Mouse (Mus musculus): ENCODE measurements around the gene Auts2. TPM values are rescaled to one million over a fixed set of nuclear protein-coding genes. Genes with fewer than 3 reads are reported as not detected.

Auts2 gene
- polyA plus RNA-seq, 1 experiment from 2014 or later = 36.0 TPM

- Histone ChIP-seq H3K4me1 (ENCODE audit: control insufficient read depth, insufficient read depth, low read length) (peaks cover 4% of the 10 kb centered on the region), H3K4me2 (no peak overlapping the region), H3K27ac (ENCODE audit: low read depth, low read length) (no peak overlapping the region), H3K27me3 (ENCODE audit: control insufficient read depth, insufficient read depth, low read length) (no peaks in the 10 kb centered on the region), H3K36me3 (ENCODE audit: control insufficient read depth, insufficient read depth, low read length) (no peaks in the 10 kb centered on the region), H3K9me3 (ENCODE audit: control insufficient read depth, low read length) (no peaks in the 10 kb centered on the region), H3K9ac (ENCODE audit: low read length) (no peak overlapping the region), H3K4me3 (ENCODE audit: low read depth, low read length) (no peak overlapping the region)
- peak; percentile 70; the same call in 1 of the 2 replicates for ATAC-seq (ENCODE audit: low FRiP score)
- WGBS = 75% methylated on average over 10 of the region's 10 CpGs
- peak; percentile 77 for DNase-seq (ENCODE audit: low spot score, missing footprints)
These were observed 453.5 kb downstream of the Auts2 start for GRCm38 (mm10) chr5:132089496-132090250.

DNA sequence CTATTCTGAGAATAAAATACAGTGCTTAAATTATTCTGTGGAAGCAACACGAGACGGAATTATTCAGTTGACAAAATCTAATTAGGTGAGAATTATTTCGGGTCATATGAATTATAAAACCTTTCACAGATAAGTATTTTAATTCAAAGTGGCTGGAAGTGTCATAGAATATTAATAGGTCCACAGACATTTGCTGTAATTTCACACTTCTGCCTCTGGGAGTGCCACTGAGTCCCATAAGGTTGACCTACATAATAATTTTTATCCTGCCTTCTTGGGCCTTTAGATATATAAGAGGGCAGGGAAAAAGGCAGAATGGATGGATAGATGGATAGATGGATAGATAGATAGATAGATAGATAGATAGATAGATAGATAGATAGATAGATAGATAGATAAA lies 454.6 kb downstream of the Auts2 start:
- ATAC-seq (ENCODE audit: low FRiP score) (no peak), DNase-seq (ENCODE audit: low spot score, missing footprints) (peak; percentile 51)
- no peaks in the 10 kb centered on the region for H3K36me3 ChIP-seq (ENCODE audit: control insufficient read depth, insufficient read depth, low read length)
- 84% methylated on average over 3 of the region's 3 CpGs for WGBS
- H3K9me3 ChIP-seq (ENCODE audit: control insufficient read depth, low read length) = no peaks in the 10 kb centered on the region
- no peak overlapping the region for H3K4me2 ChIP-seq
- H3K4me3 ChIP-seq (ENCODE audit: low read depth, low read length) = no peak overlapping the region
- H3K27me3 ChIP-seq (ENCODE audit: control insufficient read depth, insufficient read depth, low read length) = no peaks in the 10 kb centered on the region
- H3K27ac ChIP-seq (ENCODE audit: low read depth, low read length) = no peak overlapping the region
- no peak overlapping the region for H3K9ac ChIP-seq (ENCODE audit: low read length)
- H3K4me1 ChIP-seq (ENCODE audit: control insufficient read depth, insufficient read depth, low read length) = peaks cover 4% of the 10 kb centered on the region

DNA sequence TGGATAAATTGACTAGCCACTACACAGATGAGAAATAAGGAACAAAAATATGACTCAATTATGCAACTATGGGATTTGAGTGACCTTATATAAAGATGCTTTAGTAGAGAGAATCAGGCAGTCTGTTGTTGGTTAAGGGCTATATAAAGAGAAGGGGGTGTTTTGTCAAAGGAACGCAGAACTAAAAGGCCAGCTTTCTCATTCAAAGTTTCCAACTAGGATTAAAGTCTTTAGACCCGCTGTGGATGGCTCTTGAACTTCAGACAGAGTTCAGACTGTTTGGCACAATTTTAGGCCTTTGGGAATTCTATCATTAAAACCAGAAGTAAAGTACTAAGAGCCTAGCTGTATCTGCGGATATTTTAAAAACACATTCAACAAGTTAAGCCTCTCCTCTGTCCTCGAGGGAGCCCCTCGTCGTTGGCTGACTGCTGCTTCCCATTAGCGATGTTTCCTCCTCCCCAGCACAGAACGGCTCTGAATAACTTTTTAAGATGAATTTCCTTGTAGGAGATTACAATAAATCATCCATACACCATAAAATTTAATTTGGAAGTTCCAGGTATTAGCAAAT lies 459.3 kb downstream of the Auts2 start:
- DNase-seq (ENCODE audit: low spot score, missing footprints) (peak; percentile 87), ATAC-seq (ENCODE audit: low FRiP score) (no peak)
- H3K27me3 ChIP-seq (ENCODE audit: control insufficient read depth, insufficient read depth, low read length) = no peaks in the 10 kb centered on the region
- H3K9ac ChIP-seq (ENCODE audit: low read length) = no peak overlapping the region
- WGBS = 47% methylated on average over 8 of the region's 8 CpGs
- H3K4me3 ChIP-seq (ENCODE audit: low read depth, low read length) = no peak overlapping the region
- no peak overlapping the region for H3K4me2 ChIP-seq
- H3K4me1 ChIP-seq (ENCODE audit: control insufficient read depth, insufficient read depth, low read length) = no peaks in the 10 kb centered on the region
- H3K36me3 ChIP-seq (ENCODE audit: control insufficient read depth, insufficient read depth, low read length) = no peaks in the 10 kb centered on the region
- H3K9me3 ChIP-seq (ENCODE audit: control insufficient read depth, low read length) = no peaks in the 10 kb centered on the region
- H3K27ac ChIP-seq (ENCODE audit: low read depth, low read length) = no peak overlapping the region

DNA sequence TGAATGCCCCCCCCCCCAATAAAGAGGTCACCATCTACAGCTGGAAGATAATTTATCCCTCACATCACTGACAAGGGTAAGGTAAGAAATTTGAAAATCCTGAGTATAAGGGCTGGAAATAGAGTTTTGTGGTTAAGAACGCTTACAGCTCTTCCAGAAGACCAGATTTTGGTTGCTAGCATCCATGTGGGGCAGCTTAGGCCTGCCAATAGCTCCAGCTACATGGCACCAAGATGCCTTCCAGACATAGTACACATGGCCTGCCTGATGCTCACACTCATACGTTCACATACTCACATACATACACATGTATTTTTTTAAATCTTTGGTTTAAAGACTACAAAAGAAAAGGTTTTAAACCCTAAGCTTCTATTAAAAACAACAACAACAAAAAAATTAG lies 467.2 kb downstream of the Auts2 start:
- ATAC-seq (ENCODE audit: low FRiP score) (no peak), DNase-seq (ENCODE audit: low spot score, missing footprints) (peak; percentile 39)
- Histone ChIP-seq H3K9ac (ENCODE audit: low read length) (no peak overlapping the region), H3K4me1 (ENCODE audit: control insufficient read depth, insufficient read depth, low read length) (peaks cover 37% of the 10 kb centered on the region), H3K36me3 (ENCODE audit: control insufficient read depth, insufficient read depth, low read length) (no peaks in the 10 kb centered on the region), H3K27me3 (ENCODE audit: control insufficient read depth, insufficient read depth, low read length) (peaks cover 3% of the 10 kb centered on the region; the same call in 1 of the 2 replicates), H3K4me2 (no peak overlapping the region), H3K4me3 (ENCODE audit: low read depth, low read length) (no peak overlapping the region), H3K27ac (ENCODE audit: low read depth, low read length) (no peak overlapping the region), H3K9me3 (ENCODE audit: control insufficient read depth, low read length) (no peaks in the 10 kb centered on the region)
- 85% methylated on average over 2 of the region's 2 CpGs for WGBS

GRCm38 (mm10) chr5:132074724-132075374 lies 468.3 kb downstream of the Auts2 start:
- ATAC-seq (ENCODE audit: low FRiP score) (peak; percentile 85), DNase-seq (ENCODE audit: low spot score, missing footprints) (peak; percentile 94)
- H3K27me3 ChIP-seq (ENCODE audit: control insufficient read depth, insufficient read depth, low read length) = peaks cover 3% of the 10 kb centered on the region; the same call in 1 of the 2 replicates
- 28% methylated on average over 19 of the region's 19 CpGs for WGBS
- H3K4me1 ChIP-seq (ENCODE audit: control insufficient read depth, insufficient read depth, low read length) = peaks cover 37% of the 10 kb centered on the region
- H3K4me3 ChIP-seq (ENCODE audit: low read depth, low read length) = no peak overlapping the region
- H3K4me2 ChIP-seq = peak overlapping the region; percentile 26
- no peaks in the 10 kb centered on the region for H3K36me3 ChIP-seq (ENCODE audit: control insufficient read depth, insufficient read depth, low read length)
- peak overlapping the region; percentile 71 for H3K27ac ChIP-seq (ENCODE audit: low read depth, low read length)
- no peak overlapping the region for H3K9ac ChIP-seq (ENCODE audit: low read length)
- no peaks in the 10 kb centered on the region; the same call in 1 of the 2 replicates for H3K9me3 ChIP-seq (ENCODE audit: control insufficient read depth, low read length)

DNA sequence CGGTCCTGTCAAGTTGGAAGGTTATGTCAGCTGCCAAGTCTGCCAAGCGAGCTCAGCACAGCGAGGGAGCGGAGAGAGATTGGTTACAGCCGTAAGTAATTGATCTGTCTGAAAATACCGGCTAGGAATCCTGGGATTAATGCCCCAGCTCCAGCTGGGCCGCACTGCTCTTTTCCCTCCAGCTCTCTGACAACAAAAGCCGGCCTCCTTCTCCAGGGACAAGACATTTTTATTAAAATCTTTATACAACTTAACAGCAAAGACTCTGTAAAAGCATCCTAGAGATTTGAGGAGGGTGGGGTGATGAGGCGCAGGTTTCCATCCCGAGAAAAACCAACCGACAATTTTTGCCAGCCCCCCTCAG lies 468.8 kb downstream of the Auts2 start:
- peak overlapping the region; percentile 71 for H3K27ac ChIP-seq (ENCODE audit: low read depth, low read length)
- H3K36me3 ChIP-seq (ENCODE audit: control insufficient read depth, insufficient read depth, low read length) = no peaks in the 10 kb centered on the region
- peak; percentile 85 for ATAC-seq (ENCODE audit: low FRiP score)
- no peak overlapping the region for H3K4me3 ChIP-seq (ENCODE audit: low read depth, low read length)
- H3K27me3 ChIP-seq (ENCODE audit: control insufficient read depth, insufficient read depth, low read length) = peaks cover 3% of the 10 kb centered on the region; the same call in 1 of the 2 replicates
- no peaks in the 10 kb centered on the region; the same call in 1 of the 2 replicates for H3K9me3 ChIP-seq (ENCODE audit: control insufficient read depth, low read length)
- DNase-seq (ENCODE audit: low spot score, missing footprints) = peak; percentile 88
- peaks cover 37% of the 10 kb centered on the region for H3K4me1 ChIP-seq (ENCODE audit: control insufficient read depth, insufficient read depth, low read length)
- peak overlapping the region; percentile 26 for H3K4me2 ChIP-seq
- no peak overlapping the region for H3K9ac ChIP-seq (ENCODE audit: low read length)
- WGBS = 3% methylated on average over 11 of the region's 11 CpGs

DNA sequence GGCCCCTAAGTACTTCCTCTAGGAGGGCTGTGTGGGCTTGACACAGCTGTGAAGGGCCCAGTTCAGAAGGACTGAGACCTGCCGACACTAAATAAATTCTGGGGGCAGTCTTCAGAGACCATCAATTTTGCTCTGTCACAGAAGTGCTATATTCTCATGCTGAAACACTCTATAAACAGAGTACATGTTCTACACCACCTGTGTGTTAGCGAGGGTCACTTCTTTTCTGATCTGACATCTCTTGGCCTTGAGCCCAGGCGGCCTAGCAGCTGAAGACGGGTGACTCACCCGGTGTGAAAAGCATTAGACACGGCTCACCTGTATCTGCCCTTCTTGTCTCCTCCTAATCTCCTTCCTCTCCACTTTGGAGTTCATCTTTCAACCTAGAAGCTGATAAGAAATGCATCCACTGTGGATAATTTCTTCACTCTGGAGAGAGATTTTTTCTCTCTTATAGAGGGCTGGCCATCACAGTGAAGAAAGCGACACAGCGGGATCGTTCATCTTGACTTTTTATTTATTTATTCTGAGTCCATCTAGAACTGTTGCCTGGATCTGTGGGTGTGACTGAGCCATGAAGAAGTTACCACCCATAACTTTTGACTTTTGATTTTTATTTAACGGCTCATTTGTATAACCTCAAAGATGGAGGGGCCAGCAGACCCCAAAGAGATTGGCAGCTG lies 469.3 kb downstream of the Auts2 start:
- peak overlapping the region; percentile 26; the same call in 1 of the 2 replicates for H3K4me2 ChIP-seq
- peaks cover 37% of the 10 kb centered on the region for H3K4me1 ChIP-seq (ENCODE audit: control insufficient read depth, insufficient read depth, low read length)

DNA sequence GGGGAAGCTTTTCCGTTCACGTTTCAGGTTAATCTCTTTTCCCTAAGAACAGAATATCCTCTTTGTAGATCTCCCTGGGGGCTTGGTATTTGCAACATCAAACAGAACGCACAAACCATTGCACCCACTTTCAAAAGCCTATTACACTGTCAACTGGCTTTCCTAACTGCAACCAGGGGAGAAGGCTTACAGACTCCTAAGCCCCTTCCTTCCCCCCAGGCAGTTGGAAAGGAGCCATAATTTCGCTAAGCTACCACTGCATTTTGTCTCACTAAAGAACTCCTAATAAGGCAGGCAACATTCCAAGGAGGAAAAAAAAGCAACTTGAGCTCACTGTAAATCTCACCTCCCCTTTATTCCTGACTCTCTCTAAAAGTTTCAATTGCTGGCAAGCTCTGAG lies 470.8 kb downstream of the Auts2 start:
- WGBS = 10% methylated on average over 4 of the region's 4 CpGs
- Histone ChIP-seq H3K9me3 (ENCODE audit: control insufficient read depth, low read length) (no peaks in the 10 kb centered on the region; the same call in 1 of the 2 replicates), H3K4me2 (no peak overlapping the region), H3K36me3 (ENCODE audit: control insufficient read depth, insufficient read depth, low read length) (no peaks in the 10 kb centered on the region), H3K4me1 (ENCODE audit: control insufficient read depth, insufficient read depth, low read length) (peaks cover 37% of the 10 kb centered on the region), H3K27me3 (ENCODE audit: control insufficient read depth, insufficient read depth, low read length) (peaks cover 3% of the 10 kb centered on the region; the same call in 1 of the 2 replicates), H3K9ac (ENCODE audit: low read length) (no peak overlapping the region), H3K4me3 (ENCODE audit: low read depth, low read length) (no peak overlapping the region), H3K27ac (ENCODE audit: low read depth, low read length) (no peak overlapping the region)
- DNase-seq (ENCODE audit: low spot score, missing footprints) (peak; percentile 83), ATAC-seq (ENCODE audit: low FRiP score) (no peak)

More for the DNA sequence above, 469.3 kb downstream of the Auts2 start:
- 44% methylated on average over 10 of the region's 10 CpGs for WGBS
- no peak overlapping the region for H3K9ac ChIP-seq (ENCODE audit: low read length)
- H3K27me3 ChIP-seq (ENCODE audit: control insufficient read depth, insufficient read depth, low read length) = peaks cover 3% of the 10 kb centered on the region; the same call in 1 of the 2 replicates
- H3K27ac ChIP-seq (ENCODE audit: low read depth, low read length) = peak overlapping the region; percentile 71
- H3K36me3 ChIP-seq (ENCODE audit: control insufficient read depth, insufficient read depth, low read length) = no peaks in the 10 kb centered on the region
- no peak overlapping the region for H3K4me3 ChIP-seq (ENCODE audit: low read depth, low read length)
- ATAC-seq (ENCODE audit: low FRiP score) (0 out of 2 replicates have a peak, but pooled peaks have one; percentile 29), DNase-seq (ENCODE audit: low spot score, missing footprints) (peak; percentile 87)
- H3K9me3 ChIP-seq (ENCODE audit: control insufficient read depth, low read length) = no peaks in the 10 kb centered on the region; the same call in 1 of the 2 replicates

Data from midbrain, embryonic 11.5 days (tissue).